Mouse (Mus musculus): ENCODE measurements around the gene Pex19.
A peak's percentile ranks its signal among the peaks of the same experiment; 100 is the strongest.

Gene Pex19

DNA sequence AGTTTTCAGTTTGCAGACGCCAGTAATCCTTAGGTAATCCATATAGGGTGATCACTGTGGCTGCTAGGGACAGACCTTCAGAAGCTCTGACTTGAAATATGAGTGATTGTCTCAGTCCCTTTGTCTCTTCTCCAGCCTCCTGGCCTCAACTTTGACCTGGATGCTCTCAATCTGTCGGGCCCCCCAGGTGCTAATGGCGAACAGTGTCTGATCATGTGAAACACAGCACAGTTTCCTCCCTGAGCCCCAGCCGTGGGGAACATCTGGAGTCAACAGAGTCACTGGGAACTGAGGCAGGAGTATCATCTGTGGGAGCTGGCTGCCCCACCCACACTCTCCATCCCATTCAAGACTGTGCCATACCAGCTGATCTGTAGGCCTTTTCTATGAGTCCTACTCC lies 7.5 kb downstream of the Pex19 start:
- no peak for DNase-seq

DNA sequence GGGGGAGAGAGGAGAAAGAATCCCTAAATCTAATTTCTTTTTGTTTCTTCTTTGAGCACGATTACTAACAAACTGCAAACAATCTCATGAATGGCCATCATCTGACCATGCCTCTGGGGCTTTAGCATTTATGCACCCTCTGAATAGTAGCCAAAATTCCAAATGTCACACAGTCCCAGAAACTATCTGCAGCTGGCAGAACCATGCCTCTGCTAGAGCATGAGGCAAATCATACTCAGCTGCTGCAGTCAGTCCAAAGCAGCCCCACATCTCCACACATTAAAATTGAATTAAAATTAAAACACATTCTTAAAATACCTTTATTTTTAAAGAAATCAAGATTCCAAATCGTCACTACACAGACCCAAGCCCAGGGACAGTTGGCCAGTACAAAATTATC lies 13.6 kb downstream of the Pex19 start:
- DNase-seq = no peak

DNA sequence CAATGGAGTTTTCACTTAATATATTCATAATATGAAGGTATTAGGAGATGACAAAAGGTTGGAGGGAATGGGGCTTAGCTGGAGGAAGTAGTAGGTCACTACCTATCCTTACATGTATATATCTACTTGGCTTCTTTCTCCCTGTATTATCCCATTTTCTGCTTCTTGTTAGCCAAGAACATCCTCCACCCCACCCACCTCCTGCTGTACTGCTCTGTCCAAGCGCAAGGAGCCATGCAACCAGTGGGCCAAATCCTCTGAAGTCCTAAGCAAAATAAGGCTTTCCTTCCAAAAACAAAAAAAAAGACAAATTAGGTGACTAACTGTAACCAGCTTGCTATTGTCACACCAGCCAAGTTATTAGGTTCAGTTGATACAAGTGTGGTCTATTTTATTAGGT lies 14.3 kb downstream of the Pex19 start:
- DNase-seq = no peak

DNA sequence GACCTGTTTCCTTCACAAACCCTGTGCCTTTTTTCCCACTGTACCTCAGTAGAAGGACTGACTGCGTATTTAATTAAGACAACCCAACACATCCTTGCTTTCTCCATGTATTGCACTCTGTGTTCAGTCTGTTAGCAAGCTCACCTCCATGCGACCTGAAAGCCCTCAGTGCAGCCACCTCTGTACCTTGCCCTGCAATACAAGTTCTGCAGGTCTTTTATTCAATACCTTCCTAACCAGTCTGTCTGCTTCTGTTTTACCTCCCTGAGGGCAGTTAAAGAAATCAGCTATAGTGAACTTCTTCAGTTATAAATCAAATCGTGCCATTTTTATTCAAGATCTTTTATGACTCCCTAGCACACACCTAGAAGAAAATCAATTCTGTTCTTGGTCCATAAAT lies 15.0 kb downstream of the Pex19 start:
- no peak for DNase-seq

DNA sequence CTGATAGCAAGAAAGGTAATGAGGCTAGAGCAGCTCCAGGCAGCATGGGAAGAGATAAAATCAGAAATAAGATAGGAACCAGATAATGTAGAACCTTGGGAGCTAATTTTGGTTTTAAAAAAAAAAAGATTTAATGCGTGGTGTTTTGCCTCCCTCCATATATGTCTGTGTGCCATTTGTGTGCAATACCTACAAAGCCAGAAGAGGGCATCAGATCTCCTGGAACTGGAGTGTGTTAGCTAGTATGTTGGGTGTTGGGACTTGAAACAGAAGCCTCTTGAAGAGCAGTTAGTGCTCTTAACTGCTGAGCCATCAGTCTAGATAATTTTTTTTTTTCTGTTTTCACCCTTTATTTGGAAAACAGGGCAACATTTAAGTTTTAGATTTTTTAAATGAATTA lies 17.0 kb downstream of the Pex19 start:
- peak; percentile 69 for DNase-seq

DNA sequence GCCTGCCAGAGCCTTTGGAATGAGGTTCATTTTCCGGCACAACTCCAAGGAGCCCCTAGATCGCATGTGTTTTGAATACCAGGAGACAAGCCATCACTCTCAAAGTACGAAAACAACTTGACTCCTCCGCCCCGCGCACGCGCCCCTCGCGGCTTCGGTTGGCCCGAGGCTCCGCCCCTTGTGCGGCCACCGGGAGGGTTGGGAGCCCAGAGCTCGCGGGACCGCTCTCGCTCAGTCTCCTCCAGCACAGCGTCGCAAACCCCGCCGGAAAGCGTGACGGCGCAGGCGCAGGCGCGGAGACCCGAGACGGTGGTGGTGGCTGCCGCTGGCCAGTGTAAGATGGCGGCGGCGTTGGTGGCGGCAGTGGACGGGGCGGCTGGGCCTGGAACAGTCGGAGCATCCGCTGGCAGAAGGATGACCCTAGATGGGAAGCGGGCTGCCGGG lies 21.3 kb downstream of the Pex19 start, which contains the start of gene Dcaf8:
Dcaf8 (plus strand) TSS at position 250 of the 444 bp plus-strand sequence.
- peak; percentile 99 for DNase-seq

DNA sequence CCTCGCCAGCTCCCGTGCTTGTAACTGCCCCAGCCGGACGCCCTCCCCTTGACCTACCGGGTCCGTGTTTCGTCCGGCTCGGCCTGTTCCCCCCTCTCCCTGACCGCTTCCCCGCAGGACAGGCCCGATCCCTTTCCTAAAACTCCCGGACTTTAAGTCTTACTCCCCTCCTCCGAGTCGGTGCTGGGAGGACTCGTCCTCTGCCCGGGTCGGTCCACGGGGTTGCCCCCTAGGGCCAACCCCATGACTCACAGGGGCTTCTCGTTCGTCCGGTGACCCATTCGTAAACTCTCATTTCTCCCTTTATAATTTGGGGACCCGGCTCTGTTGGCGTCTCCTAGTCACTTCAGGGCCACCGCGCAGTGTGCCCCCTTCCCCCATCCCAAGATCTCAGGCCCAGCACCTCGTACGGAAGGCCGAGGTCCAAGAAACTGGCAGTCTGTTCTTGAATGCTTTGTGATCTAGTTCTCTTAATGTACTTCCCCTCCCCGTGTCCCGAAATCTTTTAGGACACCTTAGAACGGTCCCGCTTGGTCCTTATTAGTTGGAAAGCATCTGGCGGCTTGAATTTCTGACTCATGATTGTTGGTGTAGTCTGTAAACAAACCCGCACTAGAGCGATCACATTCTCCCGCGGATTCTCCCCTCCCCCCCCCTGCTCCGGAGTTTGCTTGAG lies 21.9 kb downstream of the Pex19 start:
- peak; percentile 67 for DNase-seq

DNA sequence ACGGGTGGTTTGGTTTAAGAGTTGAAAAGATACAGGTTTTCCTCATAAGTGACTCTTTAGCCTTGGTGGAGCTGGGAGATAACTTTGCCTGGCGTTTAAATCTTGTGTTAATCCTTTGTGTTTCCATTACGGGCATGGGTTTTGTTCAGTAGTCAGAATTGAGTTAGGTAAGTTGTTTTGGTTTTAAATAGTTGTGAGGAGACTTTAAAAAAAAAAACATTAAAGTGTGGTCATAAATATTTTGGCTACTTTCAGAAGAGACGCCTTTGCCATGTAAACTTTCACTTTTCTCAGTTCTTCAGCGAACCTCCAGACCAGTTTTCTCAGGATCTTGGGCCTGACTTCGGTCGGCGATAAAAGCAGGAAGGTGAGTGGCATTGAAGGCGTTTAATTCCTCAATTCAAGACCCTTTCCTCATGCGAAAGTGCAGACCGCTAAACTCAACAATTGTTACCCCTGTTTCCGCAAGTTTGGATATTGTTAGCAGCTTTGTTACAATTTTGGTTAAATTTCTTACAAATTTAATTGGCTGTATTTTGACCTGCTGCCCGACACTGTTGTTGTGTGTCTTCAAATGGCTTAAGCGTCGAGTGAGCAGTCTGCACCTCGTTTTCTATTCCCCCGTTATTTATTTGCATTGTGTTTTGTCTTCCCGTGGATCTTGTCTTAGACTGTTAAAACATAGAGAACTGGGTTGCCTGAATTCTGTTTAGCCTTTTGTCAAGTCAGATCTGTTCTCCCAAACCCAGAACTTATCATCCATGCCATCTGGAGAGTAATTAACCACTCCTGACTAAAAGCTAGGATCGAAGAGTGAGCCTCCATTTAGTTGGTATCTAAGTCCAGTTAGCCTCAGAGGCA lies 22.6 kb downstream of the Pex19 start:
- peak; percentile 37 for DNase-seq

DNA sequence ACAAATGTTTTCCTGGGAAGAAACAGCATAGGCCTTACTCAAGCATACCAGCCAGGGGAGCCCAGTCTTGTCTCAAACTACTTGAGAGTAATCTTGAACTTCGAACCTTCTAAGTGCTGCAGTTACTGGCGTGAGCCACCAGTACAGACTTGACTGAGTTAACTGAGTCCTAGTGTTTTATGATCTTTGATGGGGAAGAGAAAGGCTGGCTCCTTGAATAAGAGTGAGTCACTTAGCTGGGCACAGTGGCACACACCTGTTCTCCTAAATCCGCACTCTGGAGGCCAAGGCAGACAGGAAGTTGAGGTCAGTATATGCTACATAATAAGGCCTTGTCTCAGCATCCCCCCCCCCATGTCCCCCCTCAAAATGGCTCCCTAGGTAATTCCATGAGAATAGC lies 28.0 kb downstream of the Pex19 start:
- no peak for DNase-seq

DNA sequence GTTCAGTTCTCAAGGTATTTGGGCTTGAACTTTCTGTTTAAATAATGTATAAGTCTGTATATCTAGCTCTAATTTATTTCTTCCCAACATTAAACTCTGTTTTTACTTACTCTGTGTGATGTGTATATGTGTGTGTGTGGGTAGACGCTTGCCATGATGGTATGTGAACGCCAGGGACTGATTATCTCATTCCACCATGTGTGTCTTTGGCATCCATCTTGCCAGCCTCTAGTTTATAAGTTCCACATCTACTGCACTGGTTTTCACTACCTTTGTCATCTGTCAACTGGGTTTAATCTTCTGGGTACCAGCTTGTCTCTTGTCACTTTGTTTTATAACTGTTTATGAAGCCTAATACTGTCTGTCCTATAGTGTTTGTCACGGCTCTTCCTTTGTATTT lies 29.0 kb downstream of the Pex19 start:
- no peak for DNase-seq

DNA sequence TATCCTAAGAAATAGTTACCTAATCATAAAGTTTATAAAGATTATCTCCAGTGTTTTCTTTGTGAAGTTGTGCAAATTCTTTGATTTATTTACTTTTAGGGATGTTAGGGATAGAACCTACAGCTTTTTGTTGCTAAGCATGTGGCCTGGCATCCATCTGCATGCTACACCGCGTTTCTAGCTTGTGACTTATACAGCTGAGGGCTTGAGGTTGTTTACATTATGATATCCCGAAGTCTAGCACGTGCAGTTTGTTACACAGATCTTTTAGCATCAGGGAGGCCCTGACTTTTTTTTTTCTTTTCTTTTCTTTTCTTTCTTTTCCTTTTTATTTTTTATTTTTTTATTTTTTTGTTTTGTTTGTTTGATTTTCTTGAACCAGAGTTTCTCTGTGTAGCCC lies 33.4 kb downstream of the Pex19 start:
- no peak for DNase-seq

DNA sequence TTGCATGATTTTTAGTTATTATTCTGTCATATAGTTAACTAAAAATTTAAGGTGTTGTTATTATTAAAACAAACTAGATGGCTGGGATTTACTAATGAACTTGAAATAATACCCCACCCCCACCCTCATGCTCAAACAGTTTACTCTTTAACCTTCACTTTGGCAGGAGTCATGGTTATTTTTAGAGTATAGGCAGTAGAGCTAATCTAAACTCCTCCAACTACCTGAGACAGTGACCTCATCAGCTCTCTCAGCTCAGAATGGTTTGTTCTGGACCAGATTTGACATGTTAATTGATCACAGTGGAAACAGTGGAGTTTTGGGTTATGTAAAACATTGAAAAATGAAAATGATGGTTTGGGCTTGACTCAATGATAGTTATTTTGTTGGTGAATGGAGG lies 34.0 kb downstream of the Pex19 start:
- DNase-seq = no peak

DNA sequence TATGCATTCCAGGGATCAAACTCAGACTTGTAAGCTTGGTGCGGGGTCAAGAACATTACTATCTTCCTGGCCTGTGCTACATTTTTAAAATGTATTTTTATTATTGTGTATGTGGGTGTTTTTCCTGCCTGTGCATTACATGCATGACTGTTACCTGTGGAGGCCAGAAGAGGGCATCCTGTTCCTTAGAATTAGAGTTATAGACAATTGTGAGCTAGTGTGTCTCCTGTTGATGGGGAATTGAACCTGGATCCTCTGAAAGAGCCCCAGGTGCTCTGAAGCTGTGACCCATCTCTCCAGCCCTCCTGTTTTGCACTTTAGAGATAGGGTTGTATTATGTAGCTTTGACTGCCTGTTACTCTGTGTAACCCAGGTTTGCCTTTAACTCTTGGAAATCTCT lies 35.5 kb downstream of the Pex19 start:
- peak; percentile 30 for DNase-seq

DNA sequence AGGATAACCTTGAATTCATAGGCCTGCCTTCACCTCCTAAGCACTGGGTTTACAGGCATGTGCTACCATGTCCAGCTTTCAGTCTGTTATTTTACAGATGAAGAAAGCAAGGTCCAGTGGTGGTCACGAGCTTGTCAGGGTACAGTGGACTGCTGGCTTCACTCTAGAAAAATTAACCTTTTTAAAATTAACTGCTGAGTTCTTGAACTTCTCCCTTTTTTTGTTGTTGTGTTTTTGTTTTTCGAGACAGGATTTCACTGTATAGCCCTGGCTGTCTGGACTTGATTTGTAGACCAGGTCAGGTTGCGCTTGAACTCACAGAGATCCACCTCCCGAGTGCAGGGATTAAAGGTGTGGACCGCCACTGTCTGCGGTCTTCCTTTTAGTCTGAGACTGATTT lies 36.4 kb downstream of the Pex19 start:
- DNase-seq = no peak

DNA sequence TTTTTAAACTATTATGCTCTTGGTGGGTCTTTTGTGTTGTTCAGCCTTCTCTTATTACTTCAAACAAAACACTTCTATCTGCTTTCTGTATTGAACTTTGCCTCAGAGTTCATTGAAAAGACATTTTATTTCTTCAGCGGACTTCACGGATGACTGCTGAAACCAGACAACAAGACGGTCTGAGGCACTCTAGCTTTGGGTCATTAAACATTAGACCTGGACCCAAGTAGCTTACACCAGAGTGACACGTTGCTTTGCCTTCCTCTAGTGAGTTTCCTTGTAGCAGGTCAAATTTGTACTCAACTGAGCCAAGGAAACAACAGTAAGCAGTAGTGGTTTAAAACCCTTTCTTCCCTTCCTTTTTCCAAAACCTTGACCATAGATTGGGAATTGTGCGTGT lies 41.4 kb downstream of the Pex19 start:
- no peak for DNase-seq

DNA sequence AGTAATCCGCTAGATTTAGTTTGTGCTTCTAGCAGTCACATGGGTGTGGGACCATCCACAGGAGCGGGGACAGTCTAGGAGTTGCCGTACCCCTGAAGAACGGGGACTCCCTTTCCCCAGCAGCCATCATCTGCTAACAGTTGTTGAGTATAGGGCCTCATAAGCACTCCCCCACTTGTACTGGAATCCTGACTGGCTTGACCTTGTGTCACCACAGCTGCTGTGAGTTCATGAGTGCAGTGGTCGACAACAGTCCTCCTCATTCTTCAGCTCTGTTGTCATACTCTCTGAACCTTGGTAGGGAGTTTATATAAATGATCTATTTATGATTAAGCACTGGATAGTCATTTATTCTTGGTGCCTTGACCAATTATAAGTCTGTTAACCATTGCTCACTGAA lies 43.3 kb downstream of the Pex19 start:
- DNase-seq = no peak

DNA sequence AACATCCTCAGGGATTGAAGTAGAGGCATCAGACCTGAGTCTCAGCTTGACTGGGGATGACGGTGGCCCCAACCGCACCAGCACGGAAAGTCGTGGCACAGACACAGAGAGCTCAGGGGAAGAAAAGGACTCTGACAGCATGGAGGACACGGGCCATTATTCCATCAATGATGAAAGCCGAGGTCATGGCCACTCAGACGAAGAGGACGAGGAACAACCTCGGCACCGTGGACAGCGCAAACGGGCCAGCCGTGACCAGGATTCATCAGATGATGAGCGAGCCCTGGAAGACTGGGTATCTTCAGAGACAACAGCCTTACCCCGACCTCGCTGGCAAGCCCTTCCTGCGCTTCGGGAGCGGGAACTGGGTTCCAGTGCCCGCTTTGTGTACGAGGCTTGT lies 45.8 kb downstream of the Pex19 start:
- DNase-seq = no peak

DNA sequence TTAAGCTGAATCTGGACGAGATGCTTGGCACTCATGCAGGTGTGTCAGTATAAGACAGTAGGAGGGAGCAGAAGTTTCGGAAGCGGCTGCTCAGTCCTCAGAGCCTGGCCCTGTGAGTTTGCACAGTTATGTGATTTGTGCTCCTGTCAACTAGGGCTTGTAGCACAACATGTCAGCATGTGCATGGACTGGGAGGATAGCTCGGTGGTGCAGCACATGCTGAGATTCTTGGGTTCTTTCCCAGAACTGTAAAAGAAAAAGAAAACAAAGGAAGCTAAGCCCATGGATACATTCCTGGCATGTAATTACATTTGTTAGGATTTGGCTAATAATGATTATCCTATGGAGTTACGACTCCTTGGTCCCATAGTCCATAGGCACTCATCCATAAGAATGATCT lies 46.6 kb downstream of the Pex19 start:
- DNase-seq = no peak

DNA sequence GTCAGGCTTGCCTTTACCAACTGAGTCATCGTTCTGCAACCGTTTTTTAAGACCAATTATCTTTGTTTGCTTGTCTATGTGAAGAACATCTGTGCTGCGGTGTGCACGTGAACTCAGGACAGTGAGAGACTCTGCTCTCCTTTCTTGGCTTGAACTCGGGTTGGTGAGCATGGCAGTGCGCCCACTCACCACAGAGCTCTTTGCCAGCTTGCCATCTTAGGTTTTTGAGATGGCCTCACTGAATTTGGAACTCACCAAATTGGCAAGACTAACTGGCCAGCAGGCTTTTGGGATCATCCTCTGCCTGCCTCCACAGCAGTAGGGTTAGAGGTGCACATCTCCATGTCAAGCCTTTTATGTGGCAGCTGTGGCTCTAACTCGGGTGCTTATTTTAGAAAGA lies 51.2 kb downstream of the Pex19 start:
- no peak for DNase-seq

DNA sequence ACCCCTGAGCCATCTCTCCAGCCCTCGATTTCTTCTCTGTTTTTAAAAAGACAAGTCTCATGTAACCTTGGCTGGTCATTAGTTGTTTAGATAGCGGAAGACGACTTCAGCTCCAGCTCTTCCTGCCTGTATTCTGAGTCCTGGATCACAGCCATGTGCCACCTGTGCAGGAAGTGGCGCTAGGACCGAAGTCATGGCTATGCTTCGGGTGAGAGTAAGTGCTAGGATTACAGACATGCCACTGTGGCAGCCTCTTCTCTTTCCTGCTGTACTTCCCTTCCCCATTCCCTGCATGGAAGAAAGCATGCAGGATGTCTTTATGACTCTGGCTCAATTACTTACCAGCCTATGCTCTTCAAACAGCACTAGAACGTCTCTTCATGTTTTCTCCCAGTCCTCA lies 52.5 kb downstream of the Pex19 start:
- no peak for DNase-seq

DNA sequence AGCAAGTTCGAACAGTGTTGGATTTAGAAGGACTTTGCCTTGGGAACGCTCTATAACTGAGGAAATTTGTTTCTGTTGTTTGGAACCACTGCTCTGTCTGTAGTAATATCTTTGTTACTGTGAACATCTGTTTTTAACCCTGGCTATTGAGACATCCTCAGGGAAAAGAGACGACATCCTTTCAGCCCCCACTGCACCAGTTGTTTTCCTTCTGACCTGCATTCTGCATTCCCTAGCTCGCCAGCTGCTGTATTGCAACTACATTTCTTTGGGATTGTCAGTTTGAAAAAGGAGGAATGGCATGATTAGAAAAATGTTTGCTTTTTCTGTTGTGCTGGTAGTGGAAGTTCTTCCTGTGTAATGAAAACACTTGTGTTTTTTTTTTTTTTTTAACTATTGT lies 54.3 kb downstream of the Pex19 start:
- no peak for DNase-seq

DNA sequence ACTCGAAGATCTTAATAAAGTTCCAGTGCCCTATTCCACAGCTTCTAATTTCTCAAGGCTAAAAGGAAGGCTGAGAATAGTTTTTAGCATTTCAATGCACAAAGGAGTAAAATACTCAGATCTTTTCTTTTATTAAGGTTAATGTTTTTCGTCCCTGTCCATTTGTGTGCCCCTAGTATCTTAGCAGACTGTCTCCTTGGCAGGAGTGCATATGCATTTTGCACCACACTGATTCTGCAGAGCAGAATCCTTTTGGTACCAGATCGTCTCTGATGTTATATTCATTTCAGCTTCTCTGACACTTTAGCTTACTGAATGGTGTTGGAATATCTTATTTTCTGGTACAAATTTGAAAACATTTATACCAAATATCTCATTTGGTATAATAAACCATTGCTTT lies 55.2 kb downstream of the Pex19 start:
- DNase-seq = no peak

DNA sequence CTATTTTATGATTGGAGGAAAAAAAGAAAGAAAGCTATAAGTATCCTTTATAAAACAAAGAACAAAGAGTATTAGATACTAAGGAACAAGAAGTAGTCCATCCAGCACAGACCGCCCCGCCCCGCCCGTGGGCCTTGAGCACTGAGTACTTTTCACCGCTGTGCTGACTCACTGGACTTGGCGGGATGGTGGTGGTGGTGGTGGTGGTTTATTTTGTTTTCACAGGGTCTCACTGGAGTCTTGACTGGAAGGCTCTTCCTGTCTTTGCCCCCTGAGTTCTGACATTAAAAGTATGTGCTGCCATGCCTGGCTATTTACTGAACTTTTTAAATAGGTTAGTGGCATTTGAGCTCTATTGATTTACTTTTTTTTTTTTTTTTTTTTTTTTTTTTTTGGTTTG lies 56.5 kb downstream of the Pex19 start:
- no peak for DNase-seq

DNA sequence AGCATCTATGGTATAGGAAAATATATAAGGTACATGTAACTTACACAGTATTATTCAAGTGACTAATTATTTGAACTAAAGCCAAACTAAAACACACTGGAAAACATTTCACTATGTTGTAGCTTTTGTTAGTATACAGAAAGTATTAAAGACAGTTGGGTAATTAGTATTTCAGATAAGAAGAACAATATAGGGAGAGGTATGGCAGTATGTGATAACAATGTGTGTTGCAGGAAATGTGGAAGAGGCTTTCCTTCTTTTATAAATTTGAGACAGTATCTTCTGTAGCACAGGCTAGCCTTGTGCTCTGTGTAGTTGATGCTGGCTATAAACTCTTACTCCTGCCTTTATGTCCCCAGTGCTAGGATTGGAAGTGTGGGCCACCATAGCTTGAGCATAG lies 57.4 kb downstream of the Pex19 start:
- no peak for DNase-seq

All from thymus, postnatal 25 days (tissue).